Mouse (Mus musculus): ENCODE data around the gene Insc.

Gene Insc

DNA sequence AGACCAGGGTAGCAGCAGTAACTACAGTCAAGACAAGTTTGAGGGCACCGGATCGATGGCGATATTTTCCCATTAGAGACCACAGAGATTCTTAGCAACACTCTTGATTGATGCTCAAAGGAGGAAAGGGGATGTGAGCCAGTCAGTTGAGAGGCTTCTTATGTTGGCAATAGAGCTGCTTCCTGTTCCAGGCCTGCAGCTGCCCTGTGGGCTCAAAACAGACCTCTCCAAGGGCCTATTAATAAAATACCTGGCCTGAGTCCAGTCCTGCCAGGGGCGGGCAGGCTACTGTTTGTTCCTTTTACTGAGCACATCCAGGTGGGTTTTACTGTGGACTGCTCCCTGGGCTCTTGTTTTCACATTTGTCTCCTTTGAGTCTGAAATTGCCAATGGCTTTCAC lies 83.9 kb downstream of the Insc start:
- DNase-seq (ENCODE audit: low spot score): peak; percentile 8

- no peak for DNase-seq (ENCODE audit: low spot score)
These were observed 88.9 kb downstream of the Insc start for GRCm38 (mm10) chr7:114832257-114832940.

GRCm38 (mm10) chr7:114834504-114834903 lies 91.0 kb downstream of the Insc start:
- DNase-seq (ENCODE audit: low spot score): no peak

DNA sequence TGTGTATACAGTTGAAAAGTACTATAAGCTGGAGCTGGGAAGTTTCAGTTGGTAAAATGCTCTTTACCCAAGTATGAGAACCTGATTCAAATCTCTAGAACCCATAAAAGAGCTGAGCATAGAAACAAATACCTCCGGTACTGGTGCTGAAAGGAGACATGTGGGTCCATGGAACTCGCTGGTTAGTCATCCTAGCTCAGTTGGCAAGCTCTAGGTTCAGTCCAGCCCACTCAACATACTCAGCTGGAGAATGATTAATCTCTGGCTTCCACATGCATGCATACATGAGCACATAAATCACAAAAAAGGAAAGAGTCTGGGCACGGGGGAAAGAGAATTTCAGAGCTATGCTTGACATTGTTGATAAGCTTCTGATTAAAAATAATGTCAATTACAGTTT lies 93.8 kb downstream of the Insc start:
- no peak for DNase-seq (ENCODE audit: low spot score)

DNA sequence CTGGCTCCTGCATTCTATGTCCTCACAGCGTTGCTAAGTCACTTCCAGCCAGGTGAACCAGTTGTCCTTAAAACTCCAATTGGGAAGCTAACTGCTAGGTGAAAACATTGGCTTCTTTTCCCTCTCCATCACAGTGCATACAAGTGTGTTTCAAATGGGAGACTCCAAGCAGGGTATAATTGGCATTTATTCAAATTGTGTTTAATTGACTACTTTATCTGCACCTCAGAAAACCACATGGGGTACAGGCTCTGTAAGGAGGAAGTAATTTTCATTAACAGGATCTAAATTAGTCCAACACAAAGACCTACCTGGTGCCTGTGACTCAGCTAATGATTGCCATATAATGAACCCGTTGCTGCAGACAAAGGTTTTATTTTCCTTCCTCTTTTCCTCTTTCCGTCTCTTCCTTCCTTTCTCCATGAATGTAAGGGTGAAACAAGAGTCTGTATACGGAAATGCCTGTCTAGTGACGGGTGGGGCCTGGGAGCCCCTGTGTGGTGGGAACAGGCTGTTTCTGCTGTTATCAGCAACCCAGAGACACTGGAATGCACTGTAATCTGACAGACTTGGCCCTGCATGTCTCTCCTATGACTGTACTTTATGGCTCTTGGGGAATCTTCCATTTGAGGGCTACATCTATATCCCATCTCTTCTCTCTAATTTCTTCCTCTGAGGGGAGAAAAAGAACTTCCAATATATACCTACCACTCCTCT lies 96.7 kb downstream of the Insc start:
- DNase-seq (ENCODE audit: low spot score): no peak

DNA sequence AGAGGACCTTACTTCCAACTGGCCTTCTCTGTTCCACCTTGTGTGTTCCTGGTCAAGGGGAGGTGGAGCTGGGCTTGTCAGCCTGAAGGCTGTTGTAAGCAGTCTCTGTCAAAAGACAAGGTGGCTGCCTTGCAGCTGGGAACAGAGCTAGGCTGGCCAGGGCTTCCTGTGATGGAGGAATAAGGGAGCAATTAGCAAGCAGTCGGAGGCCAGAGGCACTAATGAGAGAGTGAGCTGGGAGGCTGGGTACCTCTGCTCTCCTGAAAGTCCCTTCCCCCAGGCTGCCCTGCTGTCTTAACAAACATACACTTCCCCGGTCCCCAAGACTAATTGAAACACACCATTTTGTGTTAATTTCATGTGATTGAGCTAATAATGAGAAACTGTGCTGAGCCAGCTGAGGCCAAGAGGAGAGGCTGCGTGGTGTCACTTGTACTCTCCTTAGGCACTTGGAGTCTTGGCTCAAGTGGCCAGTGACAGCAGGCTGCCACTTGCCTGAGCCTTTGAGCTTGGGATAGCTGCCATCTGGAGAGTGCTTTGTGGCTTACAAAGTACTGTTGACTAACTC lies 99.2 kb downstream of the Insc start:
- DNase-seq (ENCODE audit: low spot score): no peak

- DNase-seq (ENCODE audit: low spot score): no peak
These were observed 103.7 kb downstream of the Insc start for GRCm38 (mm10) chr7:114847179-114847578.

- no peak for DNase-seq (ENCODE audit: low spot score)
These were observed 108.9 kb downstream of the Insc start for GRCm38 (mm10) chr7:114852387-114852786.

GRCm38 (mm10) chr7:114854169-114854568 lies 110.7 kb downstream of the Insc start:
- no peak for DNase-seq (ENCODE audit: low spot score)

GRCm38 (mm10) chr7:114860858-114861523 lies 117.5 kb downstream of the Insc start:
- DNase-seq (ENCODE audit: low spot score): no peak

DNA sequence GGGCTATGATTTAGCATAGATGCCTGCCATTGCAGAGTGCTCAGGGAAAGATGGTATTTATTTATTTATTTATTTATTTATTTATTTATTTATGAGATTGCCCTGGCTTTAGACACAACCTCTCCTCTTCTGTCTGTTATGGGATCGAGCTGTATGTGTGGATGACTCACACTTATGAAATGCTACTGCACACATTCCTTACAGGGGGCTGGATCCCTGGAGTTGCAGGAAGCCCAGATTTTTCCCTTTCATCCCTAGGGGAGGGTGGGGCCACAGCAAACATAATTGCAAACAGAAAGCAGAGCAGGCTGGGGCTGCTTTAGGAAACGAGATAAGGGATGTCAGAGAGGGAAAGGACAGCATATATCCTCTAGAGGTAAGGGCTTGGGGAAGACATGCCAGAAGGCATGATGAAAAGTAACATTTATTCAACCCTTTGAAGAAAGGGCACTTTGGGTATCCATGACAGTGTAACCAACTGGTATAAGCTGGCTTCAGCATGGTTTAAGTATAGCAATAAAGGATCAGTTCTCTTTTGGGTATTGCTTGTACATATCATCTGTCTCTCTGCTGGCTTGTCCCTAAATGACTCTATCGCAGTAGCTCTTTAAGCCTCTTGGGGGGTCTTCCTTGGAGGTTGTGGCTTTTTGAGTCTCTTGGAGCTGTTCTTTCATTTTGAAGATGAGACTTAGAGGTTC lies 130.0 kb downstream of the Insc start:
- no peak for DNase-seq (ENCODE audit: low spot score)

- DNase-seq (ENCODE audit: low spot score): peak; percentile 7
These were observed 130.5 kb downstream of the Insc start for GRCm38 (mm10) chr7:114874032-114874441.

- no peak for DNase-seq (ENCODE audit: low spot score)
These were observed 131.1 kb downstream of the Insc start for GRCm38 (mm10) chr7:114874579-114874978.

GRCm38 (mm10) chr7:114883602-114884001 lies 140.1 kb downstream of the Insc start:
- DNase-seq (ENCODE audit: low spot score): no peak

DNA sequence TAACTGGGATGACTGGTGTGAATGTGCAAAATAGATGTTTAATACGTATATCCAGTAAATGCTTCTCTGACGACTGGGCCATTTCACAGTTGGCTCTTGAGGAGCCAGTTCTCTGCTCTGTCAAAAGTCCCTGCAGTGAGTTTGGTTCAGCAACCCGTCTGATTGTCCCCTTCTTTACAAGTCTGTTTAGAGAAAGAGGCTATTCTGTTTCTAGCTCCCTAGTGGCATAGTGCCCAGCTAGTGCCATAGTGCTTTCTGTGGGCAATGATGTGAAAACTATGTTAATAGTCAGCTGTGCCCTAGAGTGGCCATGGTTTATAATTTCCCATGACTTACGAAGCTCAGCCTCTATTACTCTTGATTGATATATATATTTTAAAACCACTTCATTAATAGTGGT lies 143.4 kb downstream of the Insc start:
- no peak for DNase-seq (ENCODE audit: low spot score)

- DNase-seq (ENCODE audit: low spot score): no peak
These were observed 146.7 kb downstream of the Insc start for GRCm38 (mm10) chr7:114890215-114890614.

- no peak for DNase-seq (ENCODE audit: low spot score)
These were observed 149.2 kb downstream of the Insc start for GRCm38 (mm10) chr7:114892618-114893257.

DNA sequence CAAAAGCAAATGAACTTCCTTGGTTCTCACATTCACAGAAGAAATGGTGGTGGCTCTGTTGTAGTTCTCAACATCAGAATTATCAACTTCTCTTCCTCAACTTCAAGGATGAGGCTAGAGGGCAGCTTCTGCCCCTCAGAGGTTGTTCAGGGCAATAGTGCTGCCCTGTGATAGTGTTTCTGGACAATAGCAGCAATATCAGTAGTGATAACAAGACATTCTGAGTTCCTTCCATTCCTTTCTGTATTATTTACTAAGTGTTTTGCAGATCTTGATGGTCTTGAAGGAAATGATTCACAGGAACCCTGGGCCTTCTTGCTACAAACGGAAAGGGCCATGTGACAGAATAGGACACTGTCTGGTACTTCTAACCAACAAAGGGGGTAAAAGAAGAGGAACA lies 150.4 kb downstream of the Insc start:
- no peak for DNase-seq (ENCODE audit: low spot score)

DNA sequence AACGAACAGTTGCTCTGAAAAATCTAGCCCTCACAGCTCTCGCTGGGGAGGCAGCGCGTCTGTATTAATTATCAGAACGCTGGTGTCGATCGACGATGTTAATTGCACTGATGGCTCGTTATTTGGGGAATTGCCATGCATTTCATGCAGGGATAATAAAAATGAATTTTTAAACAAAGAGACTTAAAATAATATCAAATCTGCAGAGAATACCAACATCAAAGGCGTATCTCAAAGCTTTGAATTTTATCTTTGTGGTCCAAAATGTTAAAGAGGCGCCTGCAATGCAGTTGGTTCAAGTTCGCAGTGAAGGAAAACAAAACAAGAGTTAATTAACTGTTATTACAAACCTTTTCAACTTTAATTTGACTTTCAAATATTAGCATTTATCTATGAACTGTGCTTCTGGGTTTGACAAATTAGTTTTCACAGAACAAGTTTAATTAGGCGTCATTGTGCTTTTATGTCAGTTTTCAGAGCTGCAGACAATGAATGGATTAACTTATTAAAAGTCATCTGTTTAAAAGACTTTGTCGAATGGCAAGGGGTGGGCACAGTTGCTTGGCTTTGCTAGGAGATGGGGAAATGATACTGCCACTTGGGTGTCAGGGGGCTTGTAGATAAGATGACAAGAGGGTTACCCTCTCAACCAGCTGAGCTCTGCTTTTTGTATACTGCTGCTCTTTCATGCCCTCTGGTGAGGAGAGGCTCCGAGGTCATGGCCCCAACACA lies 153.6 kb downstream of the Insc start:
- no peak for DNase-seq (ENCODE audit: low spot score)
